Mouse (Mus musculus) liver, adult 2 months (tissue): Measurements from ENCODE around the gene Celf2.

Experiments
- CTCF ChIP-seq: fragments of 200-500 bp; IDR thresholded peaks from 2 replicates; pipeline ENCODE4 v1.5.1; 2011; ENCODE audit warnings: low read depth, low read length, control low read depth
- POLR2A ChIP-seq: fragments of 200-500 bp; IDR thresholded peaks from 2 replicates; pipeline ENCODE4 v1.6.1; 2011; ENCODE audit warnings: low read length, control low read depth; ENCODE audit not compliant: insufficient read depth; ENCODE audit errors: extremely low read depth

DNA sequence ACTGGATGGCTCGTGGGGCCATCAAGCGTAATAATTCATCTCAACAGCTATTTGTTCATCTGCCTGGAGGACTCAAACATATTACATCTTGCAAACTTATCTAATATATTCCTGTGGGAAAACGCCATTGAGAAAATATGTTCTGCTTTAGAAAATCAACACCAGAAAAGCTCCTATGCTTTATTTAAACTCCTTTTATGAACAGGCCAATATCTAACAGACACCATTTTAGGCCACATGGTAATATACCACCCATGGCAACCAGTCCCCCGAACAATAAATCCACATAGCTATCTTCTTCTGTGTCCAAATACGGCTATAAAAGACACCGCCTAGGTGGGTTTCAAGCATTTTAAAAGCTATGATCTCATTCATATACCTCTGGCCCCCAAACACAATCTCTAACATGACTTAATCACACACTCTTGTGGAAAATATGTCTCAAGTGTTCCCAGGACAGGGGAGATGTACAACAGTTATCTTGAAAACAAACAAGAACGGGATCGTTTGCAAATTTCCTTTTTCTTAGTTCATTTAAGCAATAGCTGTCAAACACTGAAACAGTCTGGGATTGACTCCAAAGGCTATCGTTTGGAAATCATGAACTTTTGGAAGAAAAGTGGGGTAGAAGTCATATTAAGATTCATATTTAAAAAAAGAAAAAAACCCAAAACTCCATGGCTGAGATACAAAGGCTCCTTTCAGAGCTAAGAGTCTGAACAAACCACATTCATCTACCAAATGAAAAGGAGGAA is 639.2 kb downstream of the Celf2 start:
- TF ChIP-seq CTCF = no peak
- no peak for TF ChIP-seq POLR2A
